Mouse (Mus musculus): ENCODE measurements around the gene Isg20. TPM values are rescaled to one million over a fixed set of nuclear protein-coding genes. Genes with fewer than 3 reads are reported as not detected.

Isg20 gene
- total RNA-seq, 2 experiments from 2014 or later = 54.5 to 149 TPM

GRCm38 (mm10) chr7:78942544-78942943, 29.3 kb downstream of the Isg20 start:
- ATAC-seq (replicated peaks; ENCODE audit: low FRiP score, low TSS enrichment, poor library complexity, severe bottlenecking) = peak; percentile 66

DNA sequence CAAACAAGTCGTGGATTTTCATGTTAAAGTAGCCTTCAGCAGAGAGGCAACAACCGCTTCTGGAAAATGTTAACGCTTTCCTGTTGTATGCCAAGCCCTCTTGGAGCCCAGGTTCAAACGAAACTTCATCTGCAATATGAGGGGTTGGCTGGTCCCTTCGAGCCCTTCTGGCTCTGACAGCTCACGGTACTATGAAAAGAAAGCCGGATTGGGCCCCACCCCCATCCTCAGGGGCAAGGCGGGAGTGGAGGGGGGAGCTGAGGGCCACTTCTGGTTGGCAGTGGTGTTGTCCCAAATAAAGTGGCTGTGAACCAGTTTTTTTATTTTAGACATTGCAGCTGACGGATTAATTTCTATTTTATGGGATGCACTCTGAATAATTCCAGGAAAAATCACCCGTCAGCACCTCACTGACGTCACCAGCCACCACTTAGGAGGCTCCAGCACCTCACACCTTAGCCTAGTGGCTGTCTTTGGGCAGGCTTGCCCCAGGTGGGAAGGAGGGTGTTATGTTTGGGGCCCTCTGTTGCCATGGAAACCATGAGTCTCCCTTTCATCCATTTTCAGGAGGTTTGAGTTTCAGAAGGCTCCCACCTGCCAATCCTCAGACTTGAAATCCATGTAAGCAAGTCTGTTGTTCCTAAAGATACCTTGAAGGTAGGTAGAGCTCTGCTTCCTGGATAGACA, 40.8 kb downstream of the Isg20 start:
- ATAC-seq (replicated peaks; ENCODE audit: low FRiP score, low TSS enrichment, poor library complexity, severe bottlenecking) = no peak

- no peak for ATAC-seq (replicated peaks; ENCODE audit: low FRiP score, low TSS enrichment, poor library complexity, severe bottlenecking)
Observed at GRCm38 (mm10) chr7:78954619-78955018, 41.4 kb downstream of the Isg20 start.

DNA sequence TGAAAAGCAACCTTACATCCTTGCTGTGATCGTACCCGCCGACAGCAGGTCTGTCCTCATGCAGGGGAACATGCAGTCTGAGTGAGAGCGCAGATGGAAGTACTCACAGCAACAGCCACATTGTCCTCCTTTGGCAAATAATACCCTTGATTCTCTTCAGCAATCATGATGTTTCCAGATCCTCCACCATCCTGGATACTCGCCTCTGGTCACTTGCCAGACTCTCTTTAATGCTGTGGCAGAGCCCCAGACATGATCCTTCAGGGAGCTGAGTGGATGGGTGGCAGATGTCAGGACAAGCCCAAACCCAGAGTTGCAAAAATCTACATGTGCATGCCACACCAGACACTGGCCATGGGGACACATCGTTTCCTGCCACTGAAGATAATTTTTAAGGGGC, 41.9 kb downstream of the Isg20 start:
- no peak for ATAC-seq (replicated peaks; ENCODE audit: low FRiP score, low TSS enrichment, poor library complexity, severe bottlenecking)

DNA sequence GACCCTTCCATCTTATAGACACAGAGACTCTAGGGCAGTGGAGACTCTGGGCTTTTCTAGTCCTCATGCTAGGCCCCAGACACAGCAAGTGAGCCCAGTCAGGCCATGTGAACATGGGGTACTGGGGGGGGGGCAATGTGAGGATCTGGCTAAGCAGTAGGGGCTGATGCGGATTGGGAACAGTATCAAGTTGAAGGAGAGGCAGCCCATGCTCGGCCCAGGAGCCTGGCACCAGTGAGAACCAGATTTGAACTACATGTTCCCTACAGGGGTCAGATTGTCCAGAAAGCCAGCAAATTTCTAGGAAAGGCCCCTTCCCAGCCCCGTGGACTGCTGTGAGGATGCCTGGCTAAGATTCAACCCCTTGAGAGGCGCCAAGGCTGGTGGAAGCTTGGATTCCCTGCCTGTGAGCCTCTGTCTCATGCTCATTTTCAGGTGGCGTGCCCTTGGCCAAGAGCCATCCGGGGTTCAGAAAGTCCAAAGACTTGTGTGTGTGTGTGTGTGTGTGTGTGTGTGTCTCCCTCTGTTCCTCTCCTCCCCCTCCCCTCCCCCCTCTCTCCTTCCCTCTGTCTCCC, 45.4 kb downstream of the Isg20 start:
- ATAC-seq (replicated peaks; ENCODE audit: low FRiP score, low TSS enrichment, poor library complexity, severe bottlenecking) = no peak

GRCm38 (mm10) chr7:78963891-78964290, 50.7 kb downstream of the Isg20 start:
- ATAC-seq (replicated peaks; ENCODE audit: low FRiP score, low TSS enrichment, poor library complexity, severe bottlenecking) = no peak

Other genes with a start within 250 kb of the Isg20 start
- not detected in 2 replicates for gene Ntrk3, start 175.4 kb upstream of the Isg20 start, total RNA-seq (2014; fragmentation: Nextera tagmentation)
- 0.50 TPM in 1 of 2 replicates, not detected in the other for gene Ntrk3, start 175.4 kb upstream of the Isg20 start, total RNA-seq (2017)
- gene Mrps11, start 130.3 kb upstream of the Isg20 start, total RNA-seq (2014; fragmentation: Nextera tagmentation) = 73.4 and 96.7 TPM in 2 replicates
- gene Mrps11, start 130.3 kb upstream of the Isg20 start, total RNA-seq (2017) = 52.0 and 55.7 TPM in 2 replicates
- gene Mrpl46, start 129.9 kb upstream of the Isg20 start, total RNA-seq (2014; fragmentation: Nextera tagmentation) = 36.4 and 45.4 TPM in 2 replicates
- 54.5 and 64.5 TPM in 2 replicates for gene Mrpl46, start 129.9 kb upstream of the Isg20 start, total RNA-seq (2017)
- 29.3 and 29.4 TPM in 2 replicates for gene Det1, start 66.2 kb upstream of the Isg20 start, total RNA-seq (2014; fragmentation: Nextera tagmentation)
- 13.8 and 27.0 TPM in 2 replicates for gene Det1, start 66.2 kb upstream of the Isg20 start, total RNA-seq (2017)
- 77.3 and 78.2 TPM in 2 replicates for gene Aen, start 17.6 kb upstream of the Isg20 start, total RNA-seq (2014; fragmentation: Nextera tagmentation)
- gene Aen, start 17.6 kb upstream of the Isg20 start, total RNA-seq (2017) = 52.6 and 81.7 TPM in 2 replicates
- gene Acan, start 140.1 kb downstream of the Isg20 start, total RNA-seq (2014; fragmentation: Nextera tagmentation) = not detected in 2 replicates
- gene Acan, start 140.1 kb downstream of the Isg20 start, total RNA-seq (2017) = not detected in 2 replicates
- not detected in 2 replicates for gene Hapln3, start 217.6 kb downstream of the Isg20 start, total RNA-seq (2014; fragmentation: Nextera tagmentation)
- not detected in 2 replicates for gene Hapln3, start 217.6 kb downstream of the Isg20 start, total RNA-seq (2017)
- gene Mfge8, start 235.6 kb downstream of the Isg20 start, total RNA-seq (2014; fragmentation: Nextera tagmentation) = 5.3 and 13.3 TPM in 2 replicates
- 6.2 and 9.7 TPM in 2 replicates for gene Mfge8, start 235.6 kb downstream of the Isg20 start, total RNA-seq (2017)

Measured in megakaryocyte-erythroid progenitor cell, adult 5-6 weeks (primary cell).